Mouse (Mus musculus): Measurements from ENCODE around the gene Ndufs7. TPM values are rescaled to one million over a fixed set of nuclear protein-coding genes. Genes with fewer than 3 reads are reported as not detected.
A peak's percentile ranks its signal among the peaks of the same experiment; 100 is the strongest.
"Not testable (repeated sequence)": the region's sequence is repeated elsewhere in the genome, so short reads cannot be mapped to it uniquely, and the experiment has no call there.

The Ndufs7 gene
- polyA plus RNA-seq, 1 experiment from 2014 or later, result 368 TPM

- not testable (repeated sequence) for H3K27me3 ChIP-seq (replicated peaks); H3K27ac ChIP-seq (replicated peaks); ATAC-seq (ENCODE audit: low FRiP score); H3K4me3 ChIP-seq (replicated peaks); H3K9me3 ChIP-seq (replicated peaks); H3K9ac ChIP-seq (replicated peaks); H3K36me3 ChIP-seq; H3K4me2 ChIP-seq
- WGBS, result 85% methylated on average over 2 of the region's 2 CpGs
- H3K4me1 ChIP-seq, result peaks cover 25% of the 10 kb centered on the region
Measured at GRCm38 (mm10) chr10:80223137-80223536, 25.8 kb upstream of the Ndufs7 start.

- peaks cover 10% of the 10 kb centered on the region for H3K36me3 ChIP-seq
- WGBS, result under 1% methylated on average over 14 of the region's 14 CpGs
- H3K4me3 ChIP-seq (replicated peaks), result peak overlapping the region; percentile 75
- no peaks in the 10 kb centered on the region for H3K27me3 ChIP-seq (replicated peaks)
- peak overlapping the region; percentile 89 for H3K4me2 ChIP-seq
- peak overlapping the region; percentile 97 for H3K9ac ChIP-seq (replicated peaks)
- H3K4me1 ChIP-seq, result peaks cover 50% of the 10 kb centered on the region
- H3K9me3 ChIP-seq (replicated peaks), result no peaks in the 10 kb centered on the region
- no peak for ATAC-seq (ENCODE audit: low FRiP score)
- peak overlapping the region; percentile 97 for H3K27ac ChIP-seq (replicated peaks)
Measured at GRCm38 (mm10) chr10:80226071-80226415, 22.9 kb upstream of the Ndufs7 start.

- H3K4me3 ChIP-seq (replicated peaks), result peak within 1 kb of the TSS; percentile 75
- peaks cover 50% of the 10 kb centered on the region for H3K4me1 ChIP-seq
- ATAC-seq (ENCODE audit: low FRiP score), result peak; percentile 96
- no peaks in the 10 kb centered on the region for H3K9me3 ChIP-seq (replicated peaks)
- peak within 1 kb of the TSS; percentile 97 for H3K9ac ChIP-seq (replicated peaks)
- H3K4me2 ChIP-seq, result peak within 1 kb of the TSS; percentile 89
- peak within 1 kb of the TSS; percentile 97 for H3K27ac ChIP-seq (replicated peaks)
- 1% methylated on average over 65 of the region's 75 CpGs for whole genome bisulfite sequencing
- H3K36me3 ChIP-seq, result peaks cover 13% of the 10 kb centered on the region
- no peaks in the 10 kb centered on the region for H3K27me3 ChIP-seq (replicated peaks)
Measured at GRCm38 (mm10) chr10:80226416-80227165, 22.3 kb upstream of the Ndufs7 start, which contains the start of gene Mum1. Gene Mum1 (plus strand): TSS chr10:80226434.

- Histone ChIP-seq H3K4me2 (peak overlapping the region; percentile 89), H3K9me3 (replicated peaks) (no peaks in the 10 kb centered on the region), H3K4me1 (peaks cover 50% of the 10 kb centered on the region), H3K9ac (replicated peaks) (peak overlapping the region; percentile 97), H3K36me3 (peaks cover 19% of the 10 kb centered on the region), H3K27ac (replicated peaks) (peak overlapping the region; percentile 97), H3K4me3 (replicated peaks) (peak overlapping the region; percentile 75), H3K27me3 (replicated peaks) (no peaks in the 10 kb centered on the region)
- ATAC-seq (ENCODE audit: low FRiP score), result peak; percentile 27; the same call in 1 of the 2 replicates
- 7% methylated on average over 10 of the region's 10 CpGs for WGBS
Measured at GRCm38 (mm10) chr10:80227166-80227539, 21.8 kb upstream of the Ndufs7 start.

GRCm38 (mm10) chr10:80227877-80228775 lies 20.8 kb upstream of the Ndufs7 start:
- Histone ChIP-seq H3K27me3 (replicated peaks) (no peaks in the 10 kb centered on the region), H3K9me3 (replicated peaks) (no peaks in the 10 kb centered on the region), H3K27ac (replicated peaks) (peak overlapping the region; percentile 97), H3K36me3 (peaks cover 28% of the 10 kb centered on the region), H3K4me2 (peak overlapping the region; percentile 89), H3K9ac (replicated peaks) (peak overlapping the region; percentile 97), H3K4me3 (replicated peaks) (peak overlapping the region; percentile 75), H3K4me1 (peaks cover 58% of the 10 kb centered on the region)
- no peak for ATAC-seq (ENCODE audit: low FRiP score)
- 46% methylated on average over 15 of the region's 15 CpGs for WGBS

- peaks cover 97% of the 10 kb centered on the region for H3K36me3 ChIP-seq
- no peaks in the 10 kb centered on the region for H3K9me3 ChIP-seq (replicated peaks)
- H3K27me3 ChIP-seq (replicated peaks), result no peaks in the 10 kb centered on the region
- H3K27ac ChIP-seq (replicated peaks), result no peak overlapping the region
- no peak overlapping the region for H3K9ac ChIP-seq (replicated peaks)
- peaks cover 16% of the 10 kb centered on the region for H3K4me1 ChIP-seq
- H3K4me3 ChIP-seq (replicated peaks), result no peak overlapping the region
- 96% methylated on average over 13 of the region's 13 CpGs for WGBS
- ATAC-seq (ENCODE audit: low FRiP score), result no peak
- no peak overlapping the region for H3K4me2 ChIP-seq
Measured at GRCm38 (mm10) chr10:80236145-80236825, 12.6 kb upstream of the Ndufs7 start.

GRCm38 (mm10) chr10:80237020-80237419 lies 11.9 kb upstream of the Ndufs7 start:
- peaks cover 16% of the 10 kb centered on the region for H3K4me1 ChIP-seq
- no peak overlapping the region for H3K4me3 ChIP-seq (replicated peaks)
- 91% methylated on average over 4 of the region's 4 CpGs for WGBS
- no peaks in the 10 kb centered on the region for H3K27me3 ChIP-seq (replicated peaks)
- no peak for ATAC-seq (ENCODE audit: low FRiP score)
- H3K4me2 ChIP-seq, result no peak overlapping the region
- H3K9me3 ChIP-seq (replicated peaks), result no peaks in the 10 kb centered on the region
- H3K27ac ChIP-seq (replicated peaks), result no peak overlapping the region
- H3K9ac ChIP-seq (replicated peaks), result no peak overlapping the region
- peaks cover 96% of the 10 kb centered on the region for H3K36me3 ChIP-seq

- Histone ChIP-seq H3K27ac (replicated peaks) (no peak overlapping the region), H3K36me3 (peaks cover 95% of the 10 kb centered on the region), H3K4me3 (replicated peaks) (no peak overlapping the region), H3K9me3 (replicated peaks) (no peaks in the 10 kb centered on the region), H3K4me1 (peaks cover 6% of the 10 kb centered on the region; the same call in 1 of the 2 replicates), H3K27me3 (replicated peaks) (no peaks in the 10 kb centered on the region), H3K4me2 (no peak overlapping the region), H3K9ac (replicated peaks) (no peak overlapping the region)
- 94% methylated on average over 3 of the region's 3 CpGs for whole genome bisulfite sequencing
- no peak for ATAC-seq (ENCODE audit: low FRiP score)
Measured at GRCm38 (mm10) chr10:80238306-80238705, 10.6 kb upstream of the Ndufs7 start.

GRCm38 (mm10) chr10:80239791-80240190 lies 9.1 kb upstream of the Ndufs7 start:
- Histone ChIP-seq H3K36me3 (peaks cover 93% of the 10 kb centered on the region), H3K9ac (replicated peaks) (no peak overlapping the region)
- WGBS, result 95% methylated on average over 6 of the region's 6 CpGs

GRCm38 (mm10) chr10:80242088-80242487 lies 6.8 kb upstream of the Ndufs7 start:
- no peaks in the 10 kb centered on the region for H3K9me3 ChIP-seq (replicated peaks)
- no peak overlapping the region for H3K9ac ChIP-seq (replicated peaks)
- no peak overlapping the region for H3K4me3 ChIP-seq (replicated peaks)
- 68% methylated on average over 9 of the region's 9 CpGs for WGBS
- H3K4me2 ChIP-seq, result no peak overlapping the region
- no peaks in the 10 kb centered on the region for H3K27me3 ChIP-seq (replicated peaks)
- ATAC-seq (ENCODE audit: low FRiP score), result no peak
- H3K27ac ChIP-seq (replicated peaks), result no peak overlapping the region
- peaks cover 73% of the 10 kb centered on the region for H3K36me3 ChIP-seq
- H3K4me1 ChIP-seq, result peaks cover 10% of the 10 kb centered on the region

More at GRCm38 (mm10) chr10:80239791-80240190, 9.1 kb upstream of the Ndufs7 start:
- no peaks in the 10 kb centered on the region for H3K27me3 ChIP-seq (replicated peaks)
- H3K4me1 ChIP-seq, result no peaks in the 10 kb centered on the region
- no peak for ATAC-seq (ENCODE audit: low FRiP score)
- H3K4me2 ChIP-seq, result no peak overlapping the region
- no peaks in the 10 kb centered on the region for H3K9me3 ChIP-seq (replicated peaks)
- H3K27ac ChIP-seq (replicated peaks), result no peak overlapping the region
- H3K4me3 ChIP-seq (replicated peaks), result no peak overlapping the region

GRCm38 (mm10) chr10:80242607-80243006 lies 6.3 kb upstream of the Ndufs7 start:
- Histone ChIP-seq H3K9me3 (replicated peaks) (no peaks in the 10 kb centered on the region), H3K4me2 (no peak overlapping the region), H3K27ac (replicated peaks) (no peak overlapping the region), H3K27me3 (replicated peaks) (no peaks in the 10 kb centered on the region), H3K36me3 (peaks cover 68% of the 10 kb centered on the region), H3K4me3 (replicated peaks) (no peak overlapping the region), H3K4me1 (peaks cover 10% of the 10 kb centered on the region), H3K9ac (replicated peaks) (no peak overlapping the region)
- no peak for ATAC-seq (ENCODE audit: low FRiP score)
- WGBS, result 96% methylated on average over 3 of the region's 3 CpGs

All from neural tube, embryonic 15.5 days (tissue).